Mouse (Mus musculus) CH12.LX (cell line): ENCODE measurements around the gene Syne4. TPM values are rescaled to one million over a fixed set of nuclear protein-coding genes. Genes with fewer than 3 reads are reported as not detected.

ENCODE experiments used
- DNase-seq: peaks from one replicate; pipeline ENCODE4 v3.0.0-alpha.2; 2013; ENCODE audit errors: extremely low read depth
- H3K27ac ChIP-seq: 2 replicates; pipeline ENCODE4 v1.5.1; 2012; ENCODE audit warnings: low read depth, mild to moderate bottlenecking, control low read depth, moderate library complexity; ENCODE audit not compliant: insufficient read depth
- H3K27me3 ChIP-seq: replicated peaks from 2 replicates; pipeline ENCODE3; 2012; ENCODE audit warnings: inconsistent platforms
- H3K36me3 ChIP-seq, 2 experiments: replicated peaks in 1 of 2; 2 replicates each; pipeline versions ENCODE3 to v1.6.1; 2012; ENCODE audit warnings: inconsistent platforms in 1 of 2, low read length in 1 of 2, mild to moderate bottlenecking in 1 of 2, mixed read lengths in 1 of 2, moderate library complexity in 1 of 2; ENCODE audit not compliant: control insufficient read depth in 1 of 2, insufficient read depth in 1 of 2
- H3K4me1 ChIP-seq, 2 experiments: 2 replicates each; pipeline ENCODE4 v1.6.1; 2012; ENCODE audit warnings: inconsistent platforms in 1 of 2, moderate library complexity in 1 of 2; ENCODE audit not compliant: insufficient read depth in 2 of 2, control insufficient read depth in 1 of 2
- H3K4me2 ChIP-seq: 2 replicates; pipeline ENCODE4 v1.6.1; 2012; ENCODE audit warnings: low read depth, mild to moderate bottlenecking, control low read depth; ENCODE audit not compliant: poor library complexity, insufficient read depth, severe bottlenecking
- H3K4me3 ChIP-seq, 3 experiments: fragments of 150-350 bp in 1 of 3; sonication (generic) in 1 of 3; replicated peaks in 1 of 3; 2 replicates each; pipeline versions ENCODE3 to v1.5.1; 2011 to 2012; ENCODE audit warnings: low read depth in 2 of 3, low read length in 2 of 3, mild to moderate bottlenecking in 2 of 3, moderate library complexity in 2 of 3, control low read depth in 1 of 3, improper control_type of control experiment in 1 of 3, inconsistent platforms in 1 of 3, mixed read lengths in 1 of 3; ENCODE audit not compliant: poor library complexity in 1 of 3
- H3K79me2 ChIP-seq: replicated peaks from 2 replicates; pipeline ENCODE4 v1.6.1; 2012; ENCODE audit warnings: mild to moderate bottlenecking, moderate library complexity; ENCODE audit not compliant: control insufficient read depth, poor library complexity, insufficient read depth, severe bottlenecking; ENCODE audit errors: extremely low read depth
- H3K9ac ChIP-seq: 2 replicates; pipeline ENCODE4 v1.6.1; 2012; ENCODE audit warnings: low read depth, mild to moderate bottlenecking, control low read depth, moderate library complexity; ENCODE audit not compliant: insufficient read depth
- H3K9me3 ChIP-seq: replicated peaks from 2 replicates; pipeline ENCODE3; 2012; ENCODE audit warnings: low read length, inconsistent platforms, mixed read lengths
- CTCF ChIP-seq, 2 experiments: IDR thresholded peaks in 1 of 2; conservative IDR thresholded peaks in 1 of 2; 2 replicates each; pipeline ENCODE4 v1.5.1; 2011 to 2012; ENCODE audit warnings: low read depth in 2 of 2, low read length in 2 of 2, improper control_type of control experiment in 1 of 2, inconsistent platforms in 1 of 2, mild to moderate bottlenecking in 1 of 2, moderate library complexity in 1 of 2
- E2F4 ChIP-seq: IDR thresholded peaks from 2 replicates; pipeline ENCODE4 v1.6.1; 2011; ENCODE audit warnings: low read depth, low read length, improper control_type of control experiment; ENCODE audit not compliant: insufficient replicate concordance
- JUN ChIP-seq: IDR thresholded peaks from 2 replicates; pipeline ENCODE4 v1.6.1; 2011; ENCODE audit warnings: low read depth, mild to moderate bottlenecking, low read length, improper control_type of control experiment, moderate library complexity; ENCODE audit not compliant: insufficient read depth
- KAT2A ChIP-seq: IDR thresholded peaks from 2 replicates; pipeline ENCODE4 v1.6.1; 2012; ENCODE audit warnings: low read length, improper control_type of control experiment, inconsistent platforms; ENCODE audit not compliant: insufficient replicate concordance
- MAZ ChIP-seq: IDR thresholded peaks from 2 replicates; pipeline ENCODE4 v1.6.1; 2012; ENCODE audit warnings: low read depth, mild to moderate bottlenecking, inconsistent platforms, low read length, improper control_type of control experiment, moderate library complexity
- NELFE ChIP-seq: IDR thresholded peaks from 2 replicates; pipeline ENCODE4 v1.6.1; 2011; ENCODE audit warnings: low read depth, low read length, improper control_type of control experiment
- POLR2AphosphoS2 ChIP-seq: IDR thresholded peaks from 2 replicates; pipeline ENCODE4 v1.6.1; 2011; ENCODE audit warnings: low read depth, low read length, improper control_type of control experiment
- RAD21 ChIP-seq: IDR thresholded peaks from 2 replicates; pipeline ENCODE4 v1.6.1; 2011; ENCODE audit warnings: low read depth, mild to moderate bottlenecking, low read length, improper control_type of control experiment, moderate library complexity
- SMC3 ChIP-seq: IDR thresholded peaks from 2 replicates; pipeline ENCODE4 v1.6.1; 2011; ENCODE audit warnings: low read depth, low read length, improper control_type of control experiment
- USF1 ChIP-seq: IDR thresholded peaks from 2 replicates; pipeline ENCODE4 v1.6.1; 2014; ENCODE audit warnings: low read depth, mild to moderate bottlenecking, inconsistent platforms, low read length, improper control_type of control experiment
- ZC3H11A ChIP-seq: IDR thresholded peaks from 2 replicates; pipeline ENCODE4 v1.6.1; 2012; ENCODE audit warnings: low read depth, mild to moderate bottlenecking, inconsistent platforms, low read length, improper control_type of control experiment
- dilution Hi-C: fragments of 300-500 bp; cut with MboI; formaldehyde crosslinking; loops from 2 replicates; pipeline ENCODE4 v1.14.3; 2020; ENCODE audit warnings: low sequenced_read_pairs; ENCODE audit not compliant: extremely low pct_unique_long_range_greater_than_20kb, extremely low pct_ligation_motif_present
- in situ Hi-C: fragments of 300-500 bp; cut with MboI; formaldehyde crosslinking; loops from 3 replicates; pipeline ENCODE4 v1.14.3; 2019; ENCODE audit warnings: low sequenced_read_pairs, low pct_ligation_motif_present, low pct_unique_long_range_greater_than_20kb, mixed read lengths
- polyA plus RNA-seq: library from polyadenylated mRNA; unstranded; fragments of >175 nt; gene quantifications from 2 replicates; pipeline ENCODE4 v1.2.1, GENCODE M21; 2012; ENCODE audit warnings: low read depth; ENCODE audit not compliant: insufficient read length
- total RNA-seq, 2 experiments: library from RNA; depleted of rRNA; stranded (reverse); fragments of 300-350 nt in 1 of 2; fragments of >200 nt in 1 of 2; gene quantifications; 2 replicates each; pipeline ENCODE4 v1.2.3; 2012 to 2014

The Syne4 gene
- total and polyA plus RNA-seq, 3 experiments: 0.70 to 3.1 (median 1.9) TPM

DNA sequence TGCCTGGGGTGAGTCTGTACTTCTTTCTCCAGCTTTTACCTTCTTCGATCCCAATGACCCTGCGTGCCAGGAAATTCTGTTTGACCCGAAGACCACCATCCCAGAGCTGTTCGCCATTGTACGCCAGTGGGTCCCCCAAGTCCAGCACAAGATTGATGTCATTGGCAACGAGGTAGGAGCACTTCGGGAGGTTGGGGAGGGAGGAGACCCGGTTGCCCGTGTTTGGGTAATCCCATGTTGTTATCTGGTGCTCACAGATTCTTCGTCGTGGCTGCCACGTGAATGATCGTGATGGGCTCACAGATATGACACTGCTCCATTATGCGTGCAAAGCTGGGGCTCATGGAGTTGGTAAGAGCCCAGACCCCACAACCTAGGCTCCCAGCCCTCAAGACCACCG, 17.8 kb upstream of the Syne4 start:
- H3K79me2 ChIP-seq: no peaks in the 10 kb centered on the region
- in situ Hi-C loops: no loop called here
- H3K27ac ChIP-seq: no peak overlapping the region
- no peak for DNase-seq
- peaks cover 2 to 7% of the 10 kb centered on the region in 2 experiments; a peak in 2 of 4 replicates for H3K4me1 ChIP-seq
- no peaks in the 10 kb centered on the region for H3K36me3 ChIP-seq
- H3K4me2 ChIP-seq: no peak overlapping the region
- dilution Hi-C loops: no loop called here
- peaks cover 60% of the 10 kb centered on the region for H3K27me3 ChIP-seq
- H3K9ac ChIP-seq: no peak overlapping the region
- no peak overlapping the region for H3K4me3 ChIP-seq
- peaks cover 3% of the 10 kb centered on the region for H3K9me3 ChIP-seq
- TF ChIP-seq USF1 (no peak), CTCF (conservative IDR thresholded peaks at IDR 0.05 in 1 of 2, IDR thresholded peaks at IDR 0.05 in 1 of 2; ENCODE audit: low read depth in 2 of 2, low read length in 2 of 2) (no peak), ZC3H11A (no peak), NELFE (no peak)
- TF ChIP-seq, all 38 proteins: peak for 0

DNA sequence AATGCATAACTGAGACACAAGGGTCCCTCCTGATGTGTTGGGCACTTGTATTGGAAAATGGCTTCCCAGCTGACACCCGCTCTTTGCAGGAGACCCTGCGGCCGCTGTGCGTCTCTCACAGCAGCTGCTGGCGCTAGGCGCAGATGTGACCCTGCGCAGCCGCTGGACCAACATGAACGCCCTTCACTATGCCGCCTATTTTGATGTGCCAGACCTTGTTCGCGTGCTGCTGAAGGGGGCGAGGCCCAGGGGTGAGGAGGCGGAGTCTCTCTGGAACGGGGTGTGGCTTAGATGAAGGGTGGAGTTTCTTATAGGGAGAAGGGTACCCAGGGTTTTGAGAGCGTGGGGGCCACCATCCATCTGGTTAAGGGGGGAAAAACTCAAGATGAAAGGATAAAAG, 17.3 kb upstream of the Syne4 start:
- DNase-seq: no peak
- peaks cover 3% of the 10 kb centered on the region for H3K9me3 ChIP-seq
- in situ Hi-C loops: no loop called here

DNA sequence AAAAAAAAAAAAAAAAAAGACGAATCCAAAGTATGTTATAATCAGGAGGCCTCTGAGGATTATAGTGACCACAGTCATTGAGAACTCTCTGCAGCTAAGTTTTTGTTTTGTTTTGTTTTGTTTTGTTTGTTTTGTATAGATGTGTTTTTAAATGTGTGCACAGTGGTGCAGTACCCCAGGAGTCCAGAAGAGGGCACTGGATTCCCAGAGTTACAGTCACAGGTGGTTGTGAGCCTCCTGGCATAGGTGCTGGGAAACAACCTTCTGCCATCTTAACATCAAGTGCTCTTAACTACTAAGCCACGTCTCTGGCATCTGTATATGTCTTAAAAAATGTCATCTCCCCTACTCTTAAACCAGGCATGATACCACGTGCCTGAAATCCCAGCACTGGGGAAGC, 13.7 kb upstream of the Syne4 start:
- H3K4me3 ChIP-seq: no peak overlapping the region
- H3K4me2 ChIP-seq: no peak overlapping the region
- no peaks in the 10 kb centered on the region for H3K79me2 ChIP-seq
- H3K36me3 ChIP-seq: no peaks in the 10 kb centered on the region
- TF ChIP-seq RAD21 (peak; percentile 52), POLR2AphosphoS2 (no peak), CTCF (conservative IDR thresholded peaks at IDR 0.05 in 1 of 2, IDR thresholded peaks at IDR 0.05 in 1 of 2; ENCODE audit: low read depth in 2 of 2, low read length in 2 of 2) (peak; percentile 64 to 89), MAZ (no peak), KAT2A (no peak), SMC3 (peak; percentile 27), E2F4 (no peak)
- DNase-seq: peak; percentile 45
- H3K27me3 ChIP-seq: peaks cover 49% of the 10 kb centered on the region
- no peak overlapping the region for H3K27ac ChIP-seq
- in situ Hi-C loops: no loop called here
- dilution Hi-C loops: no loop called here
- H3K4me1 ChIP-seq: peaks cover 2 to 7% of the 10 kb centered on the region in 2 experiments; a peak in 2 of 4 replicates
- H3K9ac ChIP-seq: no peak overlapping the region
- H3K9me3 ChIP-seq: peaks cover 3% of the 10 kb centered on the region

More for the DNA sequence above, 17.3 kb upstream of the Syne4 start:
- Histone ChIP-seq H3K4me3 (no peak overlapping the region), H3K27ac (no peak overlapping the region), H3K79me2 (no peaks in the 10 kb centered on the region), H3K9ac (no peak overlapping the region), H3K4me2 (no peak overlapping the region), H3K36me3 (no peaks in the 10 kb centered on the region), H3K4me1 (peaks cover 2 to 7% of the 10 kb centered on the region in 2 experiments; a peak in 2 of 4 replicates)
- no peak for TF ChIP-seq JUN
- TF ChIP-seq, all 38 proteins: peak for 0
- H3K27me3 ChIP-seq: peaks cover 60% of the 10 kb centered on the region
- dilution Hi-C loops: no loop called here
